In genomic region chr5:20865193-20865755, GRCm38 (mm10) we compare ENCODE assay signal across 19 mouse cellular contexts. TPM values are rescaled to one million over a fixed set of nuclear protein-coding genes. Genes with fewer than 3 reads are reported as not detected.
DNase-seq lines count a peak whose midpoint lies in the region; ATAC-seq lines count a peak whose summit lies in the region.
"Had no signal": no experiment of that assay in that cellular context is flagged by ENCODE, and none has a peak within 500 bp of the region (broad histone marks: within the 10 kb centered on the region; RNA-seq: fewer than 3 reads in every experiment).

No protein-coding gene starts in this region.

- ATAC-seq in kidney, embryonic 16.5 days (ENCODE audit: low FRiP score, low TSS enrichment) = no peak
- ATAC-seq in kidney, embryonic 14.5 days (ENCODE audit: low FRiP score, low TSS enrichment) = no peak
- peak; percentile 51 for ATAC-seq in CD4-positive, CD25-positive, alpha-beta regulatory T cell, adult 4 months
- ATAC-seq: forebrain, embryonic 16.5 days; intestine, embryonic 15.5 days; liver, postnatal 0 days had no signal

- H3K4me2 ChIP-seq in kidney, embryonic 16.5 days (replicated peaks; ENCODE audit: low read depth, low read length) = no peak overlapping the region
- H3K4me2 ChIP-seq in kidney, embryonic 14.5 days (replicated peaks; ENCODE audit: low read depth, low read length) = no peak overlapping the region
- H3K4me2 ChIP-seq: embryonic facial prominence, embryonic 13.5 days; intestine, embryonic 15.5 days; limb, embryonic 15.5 days had no signal

- WGBS in kidney, embryonic 16.5 days = 42% methylated on average over 2 of the region's 2 CpGs
- WGBS in kidney, embryonic 14.5 days = 65% methylated on average over 2 of the region's 2 CpGs

- no peaks in the 10 kb centered on the region for H3K9me3 ChIP-seq in kidney, embryonic 16.5 days (ENCODE audit: low read length)
- H3K9me3 ChIP-seq in kidney, embryonic 14.5 days (ENCODE audit: control insufficient read depth, low read length) = no peaks in the 10 kb centered on the region
- H3K9me3 ChIP-seq in megakaryocyte, embryonic 14.5 days = no peaks in the 10 kb centered on the region
- H3K9me3 ChIP-seq: embryonic facial prominence, embryonic 13.5 days; G1E; intestine, embryonic 15.5 days; limb, embryonic 15.5 days; midbrain, embryonic 10.5 days had no signal

- H3K4me3 ChIP-seq in kidney, embryonic 16.5 days (ENCODE audit: low read length) = no peak overlapping the region
- no peak overlapping the region for H3K4me3 ChIP-seq in kidney, embryonic 14.5 days (ENCODE audit: low read length)
- peak overlapping the region; percentile 83 for H3K4me3 ChIP-seq in megakaryocyte, embryonic 14.5 days (replicated peaks)
- H3K4me3 ChIP-seq: embryonic facial prominence, embryonic 13.5 days; heart, adult 2 months; intestine, embryonic 15.5 days; limb, embryonic 15.5 days; midbrain, embryonic 10.5 days had no signal

- H3K27ac ChIP-seq in kidney, embryonic 16.5 days (ENCODE audit: low read length) = peak overlapping the region; percentile 62
- H3K27ac ChIP-seq in kidney, embryonic 14.5 days (ENCODE audit: low read depth, low read length) = no peak overlapping the region
- H3K27ac ChIP-seq: embryonic facial prominence, embryonic 13.5 days; heart, adult 2 months; intestine, embryonic 15.5 days; limb, embryonic 15.5 days; midbrain, embryonic 10.5 days had no signal

- peak; percentile 25 for DNase-seq in brain, adult 2 months (ENCODE audit: low read depth, low spot score)
- no peak for DNase-seq in layer of hippocampus, adult 9-10 months (ENCODE audit: low spot score)
- no peak for DNase-seq in right cerebral cortex, postnatal 4 days
- DNase-seq: cerebellum, adult 11 months; cerebellum, postnatal 25 days; gastrocnemius, postnatal 10 days; heart, adult 2 months; kidney, postnatal 4 days; liver, postnatal 0 days had no signal

- H3K36me3 ChIP-seq in kidney, embryonic 16.5 days (ENCODE audit: insufficient read depth, low read length) = no peaks in the 10 kb centered on the region
- no peaks in the 10 kb centered on the region for H3K36me3 ChIP-seq in kidney, embryonic 14.5 days (ENCODE audit: control insufficient read depth, insufficient read depth, low read length)
- H3K36me3 ChIP-seq in megakaryocyte, embryonic 14.5 days (replicated peaks; ENCODE audit: low read length) = peaks cover 6% of the 10 kb centered on the region
- H3K36me3 ChIP-seq: embryonic facial prominence, embryonic 13.5 days; intestine, embryonic 15.5 days; limb, embryonic 15.5 days had no signal

- H3K27me3 ChIP-seq in kidney, embryonic 16.5 days (ENCODE audit: insufficient read depth, low read length) = no peaks in the 10 kb centered on the region
- no peaks in the 10 kb centered on the region for H3K27me3 ChIP-seq in kidney, embryonic 14.5 days (ENCODE audit: control insufficient read depth, insufficient read depth, low read length)
- H3K27me3 ChIP-seq in megakaryocyte, embryonic 14.5 days (replicated peaks) = no peaks in the 10 kb centered on the region
- H3K27me3 ChIP-seq: embryonic facial prominence, embryonic 13.5 days; intestine, embryonic 15.5 days; limb, embryonic 15.5 days had no signal

- no peak overlapping the region for H3K9ac ChIP-seq in kidney, embryonic 16.5 days (replicated peaks; ENCODE audit: low read length)
- no peak overlapping the region for H3K9ac ChIP-seq in kidney, embryonic 14.5 days (ENCODE audit: low read depth, low read length)
- H3K9ac ChIP-seq: embryonic facial prominence, embryonic 13.5 days; intestine, embryonic 15.5 days; limb, embryonic 15.5 days; liver, postnatal 0 days had no signal

- peaks cover 25% of the 10 kb centered on the region for H3K4me1 ChIP-seq in kidney, embryonic 16.5 days (ENCODE audit: insufficient read depth, low read length)
- H3K4me1 ChIP-seq in kidney, embryonic 14.5 days (ENCODE audit: control insufficient read depth, insufficient read depth, low read length) = no peaks in the 10 kb centered on the region
- H3K4me1 ChIP-seq in megakaryocyte, embryonic 14.5 days = peaks cover 80% of the 10 kb centered on the region
- H3K4me1 ChIP-seq: intestine, embryonic 15.5 days; limb, embryonic 15.5 days; midbrain, embryonic 10.5 days had no signal

RNA-seq across cellular contexts. Expression of gene Phtf2, which starts 16.6 kb away (rescaled TPM):
- polyA plus RNA-seq in kidney, embryonic 16.5 days (2015; fragmentation: Nextera tagmentation; extraction: Ambion mirVana) = 15.8 and 16.9 TPM in 2 replicates
- 8.2 and 18.9 TPM in 2 replicates for polyA plus RNA-seq in kidney, embryonic 14.5 days (2014; fragmentation: Nextera tagmentation; extraction: Ambion mirVana)
- 10 to 100 TPM; 46.0 to 49.2 TPM for polyA plus RNA-seq in CD4-positive, CD25-positive, alpha-beta regulatory T cell, adult 4 months (2017; shearing (Covaris generic))
- 1.0 and 1.5 TPM in 2 replicates for polyA plus RNA-seq in megakaryocyte, embryonic 14.5 days (2012; ENCODE audit: insufficient read depth, low replicate concordance)

RNA-seq across cellular contexts. Expression of gene Tmem60, which starts 16.7 kb away (rescaled TPM):
- 52.9 and 53.9 TPM in 2 replicates for polyA plus RNA-seq in kidney, embryonic 16.5 days (2015; fragmentation: Nextera tagmentation; extraction: Ambion mirVana)
- polyA plus RNA-seq in kidney, embryonic 14.5 days (2014; fragmentation: Nextera tagmentation; extraction: Ambion mirVana) = 48.0 and 65.9 TPM in 2 replicates
- 10 to 100 TPM; 45.1 to 57.8 TPM for polyA plus RNA-seq in CD4-positive, CD25-positive, alpha-beta regulatory T cell, adult 4 months (2017; shearing (Covaris generic))
- polyA plus RNA-seq in megakaryocyte, embryonic 14.5 days (2012; ENCODE audit: insufficient read depth, low replicate concordance) = 3.9 TPM in 1 of 2 replicates, not detected in the other
